Mouse (Mus musculus) gastrocnemius, postnatal 36 days (tissue): ENCODE data around the gene Acss1. TPM values are rescaled to one million over a fixed set of nuclear protein-coding genes. Genes with fewer than 3 reads are reported as not detected.

ENCODE experiments used
- DNase-seq, 2 experiments: peaks; one replicate each; pipeline ENCODE4 v3.0.0; 2022
- intact Hi-C: fragments of 180-260 bp; cut with DNase I; formaldehyde crosslinking; loops from one replicate; pipeline ENCODE4 v1.15.1; 2025
- total RNA-seq, 2 experiments: library from RNA; stranded (reverse); gene quantifications; 2 replicates each; pipeline ENCODE4 v1.2.3; 2021

The Acss1 gene
- total RNA-seq, 2 experiments from 2014 or later = 10.7 to 26.5 TPM

- intact Hi-C loops = no loop called here
- no peak for DNase-seq
Observed at GRCm38 (mm10) chr2:150646411-150647121, 21.7 kb downstream of the Acss1 start.

GRCm38 (mm10) chr2:150645225-150645624, 23.1 kb downstream of the Acss1 start:
- DNase-seq = no peak
- intact Hi-C loops = no loop called here

GRCm38 (mm10) chr2:150643726-150644415, 24.4 kb downstream of the Acss1 start:
- DNase-seq = no peak
- intact Hi-C loops = no loop called here

GRCm38 (mm10) chr2:150643166-150643565, 25.1 kb downstream of the Acss1 start:
- DNase-seq = no peak
- intact Hi-C loops = no loop called here

GRCm38 (mm10) chr2:150638370-150638733, 29.9 kb downstream of the Acss1 start:
- intact Hi-C loops = no loop called here

GRCm38 (mm10) chr2:150637702-150638369, 30.5 kb downstream of the Acss1 start:
- intact Hi-C loops = no loop called here
- DNase-seq = no peak

More at GRCm38 (mm10) chr2:150638370-150638733, 29.9 kb downstream of the Acss1 start:
- DNase-seq = no peak

GRCm38 (mm10) chr2:150635877-150636446, 32.3 kb downstream of the Acss1 start:
- intact Hi-C loops = no loop called here

GRCm38 (mm10) chr2:150629255-150629654, 39.0 kb downstream of the Acss1 start:
- intact Hi-C loops = no loop called here
- no peak for DNase-seq

More at GRCm38 (mm10) chr2:150635877-150636446, 32.3 kb downstream of the Acss1 start:
- no peak for DNase-seq

- intact Hi-C loops = no loop called here
Observed at GRCm38 (mm10) chr2:150627140-150627539, 41.2 kb downstream of the Acss1 start.

GRCm38 (mm10) chr2:150624926-150625325, 43.4 kb downstream of the Acss1 start:
- no peak for DNase-seq
- intact Hi-C loops = no loop called here

More at GRCm38 (mm10) chr2:150627140-150627539, 41.2 kb downstream of the Acss1 start:
- no peak for DNase-seq

GRCm38 (mm10) chr2:150623957-150624356, 44.3 kb downstream of the Acss1 start:
- intact Hi-C loops = no loop called here
- DNase-seq = no peak

- intact Hi-C loops = no loop called here
- DNase-seq = no peak
Observed at GRCm38 (mm10) chr2:150621698-150622097, 46.6 kb downstream of the Acss1 start.

GRCm38 (mm10) chr2:150610097-150610496, 58.2 kb downstream of the Acss1 start:
- intact Hi-C loops = loop anchor here (10.0 kb wide), 1 partner anchor 395 kb away; no protein-coding TSS in a partner anchor
- no peak for DNase-seq

- no peak for DNase-seq
- intact Hi-C loops = loop anchor here (1.0 to 10.0 kb wide), 3 partner anchors 66 to 296 kb away; partner anchors contain the start of genes Abhd12, Entpd6 and Gins1
Observed at GRCm38 (mm10) chr2:150608872-150609560, 59.3 kb downstream of the Acss1 start.

- intact Hi-C loops = loop anchor here (1.0 to 10.0 kb wide), 3 partner anchors 67 to 297 kb away; partner anchors contain the start of genes Abhd12, Entpd6 and Gins1
- DNase-seq = peak; percentile 93
Observed at GRCm38 (mm10) chr2:150608087-150608799, 60.1 kb downstream of the Acss1 start, which contains the start of gene Apmap. Gene Apmap (minus strand): TSS chr2:150608567.

- intact Hi-C loops = loop anchor here (5.0 to 10.0 kb wide), 2 partner anchors 140 to 298 kb away; partner anchors contain the start of genes Abhd12, Entpd6 and Gins1
- no peak for DNase-seq
Observed at GRCm38 (mm10) chr2:150607086-150607485, 61.2 kb downstream of the Acss1 start.

- DNase-seq = no peak
- intact Hi-C loops = loop anchor here (5.0 to 10.0 kb wide), 2 partner anchors 142 to 300 kb away; partner anchors contain the start of genes Abhd12, Entpd6 and Gins1
Observed at GRCm38 (mm10) chr2:150604802-150605201, 63.5 kb downstream of the Acss1 start.

GRCm38 (mm10) chr2:150602166-150602565, 66.1 kb downstream of the Acss1 start:
- DNase-seq = no peak
- intact Hi-C loops = loop anchor here (10.0 kb wide), 1 partner anchor 303 kb away; the partner anchor contains the start of genes Abhd12 and Gins1

GRCm38 (mm10) chr2:150600263-150600662, 68.0 kb downstream of the Acss1 start:
- no peak for DNase-seq
- intact Hi-C loops = loop anchor here (10.0 kb wide), 1 partner anchor 305 kb away; the partner anchor contains the start of genes Abhd12 and Gins1
